Mouse (Mus musculus) G1E-ER4 (cell line): ENCODE data around the gene Mast3. TPM values are rescaled to one million over a fixed set of nuclear protein-coding genes. Genes with fewer than 3 reads are reported as not detected.

Source experiments
- GATA1 ChIP-seq: IDR thresholded peaks from one replicate; pipeline ENCODE4 v1.8.0; 2012; ENCODE audit warnings: low read length, inconsistent platforms
- polyA plus RNA-seq: library from polyadenylated mRNA; stranded (reverse); fragments of >175 nt; gene quantifications from 2 replicates; pipeline ENCODE4 v1.2.3, GENCODE M21; 2012

Mast3 gene
- polyA plus RNA-seq, 1 experiment, result 255 TPM

DNA sequence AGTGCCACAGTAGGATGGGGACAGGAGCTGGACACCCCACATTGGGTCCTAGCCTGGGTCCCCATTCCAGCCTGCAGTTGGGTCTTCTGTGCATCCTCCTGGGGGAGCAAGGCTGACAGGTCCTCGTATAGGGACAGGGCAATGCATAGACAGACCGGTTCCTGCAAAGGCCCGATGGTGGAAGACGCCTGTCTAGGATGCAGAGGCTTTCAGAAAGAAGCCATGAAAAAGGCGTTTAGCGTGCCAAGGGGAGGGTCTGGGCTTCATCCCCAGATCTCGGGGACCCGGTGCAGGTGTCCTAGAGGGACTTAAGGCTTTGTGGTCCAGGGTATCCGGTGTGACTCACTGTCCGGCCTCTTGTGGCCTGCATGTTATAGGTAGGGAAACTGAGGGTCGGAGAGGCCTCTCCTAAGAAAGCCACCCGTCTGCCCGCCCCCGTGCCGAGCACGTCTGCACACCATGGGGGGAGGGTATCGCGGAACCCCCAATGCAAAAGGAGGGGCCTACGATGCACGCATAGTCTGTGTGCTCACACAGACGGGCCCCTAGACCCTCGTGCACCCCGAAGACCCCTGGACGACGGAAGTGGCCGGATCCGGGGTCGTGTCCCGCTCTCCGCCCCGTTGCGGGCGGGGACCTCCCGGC lies 28.9 kb downstream of the Mast3 start:
- no peak for TF ChIP-seq GATA1

DNA sequence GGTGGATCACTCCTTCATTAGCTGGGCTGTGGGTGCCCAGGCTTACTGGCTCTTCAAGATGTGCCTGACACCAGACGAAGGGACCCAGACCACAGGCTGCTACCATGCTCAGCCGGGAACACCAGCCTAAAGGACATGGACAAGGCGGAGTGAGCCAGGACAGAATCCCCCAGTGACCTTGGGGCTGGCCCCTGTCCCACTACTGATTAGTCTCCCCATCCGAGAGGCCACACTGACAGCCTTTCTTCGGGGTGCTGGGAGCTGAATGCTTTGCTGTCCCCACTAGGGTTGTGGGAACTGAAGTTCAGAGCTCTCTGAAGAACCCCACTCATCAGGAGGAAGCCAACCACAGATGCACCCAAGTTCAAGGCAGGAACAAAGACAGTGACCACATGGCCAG lies 29.6 kb downstream of the Mast3 start:
- no peak for TF ChIP-seq GATA1

DNA sequence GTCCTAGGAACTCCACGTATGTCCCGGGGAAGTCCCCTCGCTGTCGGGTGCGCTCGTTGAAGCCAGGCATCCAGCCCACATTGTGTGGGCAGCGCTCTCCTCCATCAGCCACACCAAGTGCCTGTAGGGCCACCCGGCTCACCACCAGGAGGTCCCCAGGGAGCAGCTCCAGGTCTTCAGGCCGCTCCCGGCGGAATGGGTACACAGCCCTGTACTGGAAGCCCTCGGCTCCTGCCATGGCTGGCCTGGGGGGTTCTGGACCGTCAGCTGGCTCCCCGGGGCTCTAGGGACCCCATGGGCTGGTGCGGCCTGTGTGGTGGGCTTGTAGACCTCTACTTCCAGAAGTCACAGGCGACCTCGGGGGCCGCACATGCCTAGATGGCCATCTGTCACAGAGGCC lies 30.1 kb downstream of the Mast3 start:
- TF ChIP-seq GATA1, result no peak

DNA sequence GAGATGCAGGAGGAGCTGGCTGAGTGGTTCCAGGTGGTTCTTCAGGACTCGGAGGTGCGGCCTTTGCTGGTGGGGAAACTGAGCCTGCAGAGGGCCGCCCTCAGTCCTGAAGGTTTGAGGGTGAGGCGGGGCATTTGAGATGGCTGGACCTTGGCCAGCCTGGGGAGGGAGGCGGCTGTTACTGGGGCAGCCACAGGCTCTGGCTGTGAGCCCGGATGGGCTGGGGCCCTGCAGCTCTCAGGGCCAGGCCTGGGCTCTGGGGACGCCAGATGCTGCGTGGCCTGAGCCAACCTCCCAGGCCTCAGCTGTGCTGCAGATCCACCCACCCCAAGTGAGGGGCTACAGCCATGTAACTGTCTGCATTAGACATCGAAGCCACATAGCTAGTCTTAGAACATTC lies 31.0 kb downstream of the Mast3 start:
- TF ChIP-seq GATA1, result no peak

- no peak for TF ChIP-seq GATA1
These were observed 31.4 kb downstream of the Mast3 start for GRCm38 (mm10) chr8:70773410-70773809.

DNA sequence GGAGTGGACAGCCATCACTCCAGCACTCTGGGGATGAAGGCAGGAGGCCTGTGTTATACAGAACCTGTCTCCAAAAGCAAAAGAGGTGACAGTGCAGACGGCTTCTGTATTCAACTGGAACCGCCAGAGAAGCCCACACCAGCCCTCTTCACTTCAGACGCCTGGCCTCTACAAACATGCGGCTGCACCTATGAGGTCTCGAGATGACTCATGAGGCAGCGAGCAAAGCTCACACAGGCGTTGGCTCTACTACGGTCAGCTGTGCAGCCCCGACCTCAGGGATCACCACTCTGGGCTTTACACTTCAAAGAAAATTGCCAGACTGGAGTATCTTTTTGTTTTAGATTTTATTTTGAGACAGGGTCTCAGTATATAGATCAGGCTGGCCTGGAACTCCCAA lies 32.0 kb downstream of the Mast3 start:
- TF ChIP-seq GATA1, result no peak

DNA sequence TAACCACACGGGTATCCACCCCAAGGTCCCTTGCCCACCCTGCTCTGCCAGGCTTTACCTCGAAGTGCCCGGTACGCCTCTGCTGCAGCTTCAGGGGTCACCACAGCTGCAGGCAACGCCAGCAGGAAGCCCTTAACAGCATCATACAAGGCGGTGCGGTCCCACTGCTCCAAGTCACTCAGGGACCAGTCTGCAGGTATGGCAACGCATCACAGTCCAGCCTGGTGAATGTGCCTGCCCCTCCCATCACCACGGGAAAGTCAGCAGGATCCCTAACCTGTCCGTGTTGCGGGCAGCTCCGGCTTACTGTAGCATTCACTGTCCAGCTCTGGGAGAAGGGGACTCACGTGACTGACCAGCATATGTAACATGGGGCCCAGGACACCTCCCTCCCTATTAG lies 32.8 kb downstream of the Mast3 start:
- TF ChIP-seq GATA1, result no peak

GRCm38 (mm10) chr8:70771217-70771616 lies 33.6 kb downstream of the Mast3 start:
- no peak for TF ChIP-seq GATA1

DNA sequence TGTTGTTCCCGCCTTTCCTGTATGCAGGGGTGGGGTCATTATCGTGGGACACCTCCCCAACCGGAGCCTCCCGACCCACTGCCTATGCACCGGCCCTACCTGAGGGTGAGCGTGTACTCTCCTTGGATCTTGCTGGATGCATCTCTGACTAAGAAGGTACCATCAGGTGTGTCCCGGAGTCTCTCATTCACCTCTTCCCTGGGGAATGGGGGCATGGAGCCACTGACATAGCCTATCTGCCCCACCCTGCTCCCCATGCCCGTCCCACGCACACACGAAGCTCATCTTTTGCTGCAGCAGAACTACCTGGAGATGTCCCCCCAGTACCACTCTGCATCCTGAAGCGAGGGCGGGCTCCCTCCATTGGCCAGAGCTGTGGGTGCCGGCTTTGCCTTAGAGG lies 34.1 kb downstream of the Mast3 start:
- TF ChIP-seq GATA1, result no peak

DNA sequence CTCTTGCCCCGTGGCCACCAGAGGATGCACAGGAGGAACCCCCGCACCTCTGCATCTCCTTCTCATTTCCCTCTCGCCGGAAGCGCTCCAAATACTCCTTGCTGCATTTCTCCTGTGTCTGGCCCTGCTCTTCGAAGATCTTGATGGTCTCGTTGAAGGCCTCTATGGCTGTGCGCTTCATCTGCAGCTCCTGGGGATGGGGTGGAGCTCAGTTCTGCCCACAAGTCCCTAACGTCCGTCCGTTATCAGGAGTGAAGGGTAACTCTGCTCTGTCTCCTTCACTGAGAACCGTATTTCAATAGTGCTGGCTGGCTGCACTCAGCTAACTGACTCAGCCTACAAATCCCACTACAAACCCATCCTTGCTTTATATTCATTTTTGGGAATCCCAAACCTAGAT lies 35.0 kb downstream of the Mast3 start:
- TF ChIP-seq GATA1, result no peak

- no peak for TF ChIP-seq GATA1
These were observed 35.5 kb downstream of the Mast3 start for GRCm38 (mm10) chr8:70769359-70769758.

GRCm38 (mm10) chr8:70768956-70769355 lies 35.9 kb downstream of the Mast3 start:
- TF ChIP-seq GATA1, result no peak

- no peak for TF ChIP-seq GATA1
These were observed 36.5 kb downstream of the Mast3 start for GRCm38 (mm10) chr8:70768231-70768776.

- TF ChIP-seq GATA1, result no peak
These were observed 37.4 kb downstream of the Mast3 start for GRCm38 (mm10) chr8:70767503-70767902.

- no peak for TF ChIP-seq GATA1
These were observed 38.0 kb downstream of the Mast3 start for GRCm38 (mm10) chr8:70766571-70767440.

DNA sequence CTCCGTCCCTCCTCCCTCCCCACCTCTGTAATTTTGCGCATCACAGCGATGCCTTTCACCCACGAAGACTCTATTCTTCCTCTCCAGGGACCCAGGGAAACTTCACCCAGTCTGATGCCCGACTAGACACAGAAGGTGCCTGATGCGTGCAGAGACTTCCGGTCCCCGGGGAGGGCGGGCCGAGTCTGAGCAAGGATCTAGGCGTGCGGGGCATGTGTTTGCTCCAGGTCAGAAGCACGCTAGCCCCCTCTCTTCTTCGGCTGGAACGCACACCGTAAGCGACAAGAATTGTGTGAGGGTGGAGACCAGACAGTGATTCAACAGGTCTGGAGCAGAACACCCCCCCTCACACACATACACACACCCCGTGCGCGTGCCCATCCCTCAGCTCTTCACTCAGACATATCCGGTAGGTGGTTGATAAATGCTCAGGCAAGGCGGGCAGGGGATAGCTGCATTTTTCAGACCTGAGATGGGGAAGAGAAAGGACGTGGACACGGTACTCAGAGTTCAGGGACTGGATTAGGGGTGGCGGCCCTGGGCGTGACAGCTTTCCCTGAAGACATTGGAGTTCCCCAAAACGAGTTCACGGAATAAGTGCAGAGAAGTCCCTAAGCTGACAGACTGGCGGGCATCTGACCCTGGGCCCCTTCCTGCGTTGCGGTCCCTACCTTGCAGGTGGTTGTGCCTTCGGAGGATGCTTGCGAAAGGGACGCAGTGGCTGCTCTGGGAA lies 38.9 kb downstream of the Mast3 start:
- TF ChIP-seq GATA1, result no peak
